Mouse (Mus musculus) C2C12 (cell line): ENCODE data around the gene Wnt6. TPM values are rescaled to one million over a fixed set of nuclear protein-coding genes. Genes with fewer than 3 reads are reported as not detected.

Source experiments
- H3K27me3 ChIP-seq: one replicate; pipeline ENCODE4 v1.6.1; 2011; ENCODE audit not compliant: control insufficient read depth, insufficient read depth, insufficient read length
- H3K36me3 ChIP-seq: one replicate; pipeline ENCODE4 v1.6.1; 2011; ENCODE audit not compliant: control insufficient read depth, insufficient read depth
- H3K4me3 ChIP-seq: one replicate; pipeline ENCODE4 v1.5.1; 2011; ENCODE audit warnings: mild to moderate bottlenecking, control low read depth; ENCODE audit not compliant: poor library complexity, insufficient read depth, severe bottlenecking
- H3K79me2 ChIP-seq: one replicate; pipeline ENCODE4 v1.6.1; 2011; ENCODE audit not compliant: control insufficient read depth, insufficient read depth
- H3K79me3 ChIP-seq: one replicate; pipeline ENCODE4 v1.6.1; 2011; ENCODE audit warnings: low read depth, control low read depth
- H3ac ChIP-seq: one replicate; pipeline ENCODE3; 2011; ENCODE audit warnings: low read depth; ENCODE audit not compliant: control insufficient read depth, insufficient read length
- CEBPB ChIP-seq: IDR thresholded peaks from one replicate; pipeline ENCODE4 v1.6.1; 2011; ENCODE audit warnings: low read depth, mild to moderate bottlenecking, control low read depth, moderate library complexity
- CTCF ChIP-seq: IDR thresholded peaks from one replicate; pipeline ENCODE4 v1.5.1; 2011; ENCODE audit not compliant: control insufficient read depth, insufficient read depth, insufficient read length
- FOSL1 ChIP-seq: IDR thresholded peaks from one replicate; pipeline ENCODE4 v1.8.0; 2011; ENCODE audit warnings: mild to moderate bottlenecking, low read length; ENCODE audit not compliant: poor library complexity, insufficient read depth, severe bottlenecking
- MAX ChIP-seq: IDR thresholded peaks from one replicate; pipeline ENCODE4 v1.6.1; 2011; ENCODE audit warnings: mild to moderate bottlenecking, control low read depth
- MYOD1 ChIP-seq: IDR thresholded peaks from one replicate; pipeline ENCODE4 v1.6.1; 2011; ENCODE audit warnings: low read depth; ENCODE audit not compliant: control insufficient read depth, insufficient read length
- MYOG ChIP-seq: IDR thresholded peaks from one replicate; pipeline ENCODE4 v1.6.1; 2011; ENCODE audit not compliant: control insufficient read depth, insufficient read length; ENCODE audit errors: extremely low read depth
- USF1 ChIP-seq: IDR thresholded peaks from one replicate; pipeline ENCODE4 v1.6.1; 2011; ENCODE audit warnings: low read depth, mild to moderate bottlenecking, control low read depth, moderate library complexity
- polyA plus RNA-seq: library from polyadenylated mRNA; unstranded; fragments of >200 nt; fragmentation: generic; extraction: Trizol; gene quantifications from one replicate; pipeline ENCODE4 v1.2.1, GENCODE M21; 2012; ENCODE audit warnings: missing spikeins

Wnt6 gene
- polyA plus RNA-seq, 1 experiment = 3.0 TPM

DNA sequence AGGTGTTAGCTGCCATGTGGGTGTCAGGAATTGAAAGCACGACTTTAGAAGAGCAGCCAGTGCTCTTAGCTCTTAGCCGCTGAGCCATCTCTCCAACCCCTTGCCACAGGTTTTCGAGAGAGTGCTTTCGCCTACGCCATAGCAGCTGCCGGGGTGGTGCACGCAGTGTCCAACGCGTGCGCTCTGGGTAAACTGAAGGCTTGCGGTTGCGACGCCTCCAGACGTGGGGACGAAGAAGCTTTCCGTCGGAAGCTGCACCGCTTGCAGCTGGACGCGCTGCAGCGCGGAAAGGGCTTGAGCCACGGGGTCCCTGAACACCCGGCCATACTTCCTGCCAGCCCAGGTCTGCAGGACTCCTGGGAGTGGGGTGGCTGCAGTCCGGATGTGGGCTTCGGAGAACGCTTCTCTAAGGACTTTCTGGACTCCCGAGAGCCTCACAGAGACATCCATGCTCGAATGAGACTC is 28.8 kb downstream of the Wnt6 start:
- no peak overlapping the region for H3ac ChIP-seq
- no peaks in the 10 kb centered on the region for H3K27me3 ChIP-seq
- H3K4me3 ChIP-seq = no peak overlapping the region
- no peaks in the 10 kb centered on the region for H3K36me3 ChIP-seq
- H3K79me3 ChIP-seq = no peaks in the 10 kb centered on the region
- TF ChIP-seq CTCF = no peak
- TF ChIP-seq MAX = no peak
- TF ChIP-seq USF1 = no peak
- no peak for TF ChIP-seq MYOD1
- TF ChIP-seq CEBPB = no peak
- no peak for TF ChIP-seq MYOG
- TF ChIP-seq FOSL1 = no peak
- no peaks in the 10 kb centered on the region for H3K79me2 ChIP-seq

DNA sequence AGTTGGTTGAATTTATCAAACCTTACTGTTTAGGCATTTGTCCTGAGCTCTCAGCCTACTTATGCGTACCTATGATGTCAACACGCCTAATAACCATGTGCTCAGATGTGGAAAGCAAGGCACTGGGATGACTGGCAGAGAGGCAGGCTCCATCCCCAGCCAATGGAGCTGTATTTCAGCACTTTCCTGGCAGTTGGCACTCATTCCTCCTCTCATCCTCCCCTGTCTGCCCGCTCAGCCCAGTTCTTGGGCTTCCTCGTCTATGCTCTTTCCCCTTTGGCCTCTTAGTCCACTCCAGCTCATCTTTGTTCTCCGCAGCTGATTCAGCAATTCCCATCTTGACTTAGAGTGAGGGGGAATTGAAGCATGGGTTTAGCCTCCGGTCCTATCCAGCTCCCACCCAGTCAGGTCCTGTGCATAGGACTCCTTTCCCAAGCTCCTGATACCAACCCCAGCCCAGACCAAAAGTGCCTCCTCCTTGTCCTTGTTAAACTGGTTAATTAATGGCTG is 30.0 kb downstream of the Wnt6 start:
- H3K27me3 ChIP-seq = no peaks in the 10 kb centered on the region
- H3ac ChIP-seq = no peak overlapping the region
- no peaks in the 10 kb centered on the region for H3K36me3 ChIP-seq
- H3K79me2 ChIP-seq = no peaks in the 10 kb centered on the region
- H3K4me3 ChIP-seq = no peak overlapping the region
- TF ChIP-seq FOSL1 (no peak), CTCF (no peak), MAX (no peak), CEBPB (no peak), USF1 (no peak), MYOD1 (no peak), MYOG (no peak)
- no peaks in the 10 kb centered on the region for H3K79me3 ChIP-seq

DNA sequence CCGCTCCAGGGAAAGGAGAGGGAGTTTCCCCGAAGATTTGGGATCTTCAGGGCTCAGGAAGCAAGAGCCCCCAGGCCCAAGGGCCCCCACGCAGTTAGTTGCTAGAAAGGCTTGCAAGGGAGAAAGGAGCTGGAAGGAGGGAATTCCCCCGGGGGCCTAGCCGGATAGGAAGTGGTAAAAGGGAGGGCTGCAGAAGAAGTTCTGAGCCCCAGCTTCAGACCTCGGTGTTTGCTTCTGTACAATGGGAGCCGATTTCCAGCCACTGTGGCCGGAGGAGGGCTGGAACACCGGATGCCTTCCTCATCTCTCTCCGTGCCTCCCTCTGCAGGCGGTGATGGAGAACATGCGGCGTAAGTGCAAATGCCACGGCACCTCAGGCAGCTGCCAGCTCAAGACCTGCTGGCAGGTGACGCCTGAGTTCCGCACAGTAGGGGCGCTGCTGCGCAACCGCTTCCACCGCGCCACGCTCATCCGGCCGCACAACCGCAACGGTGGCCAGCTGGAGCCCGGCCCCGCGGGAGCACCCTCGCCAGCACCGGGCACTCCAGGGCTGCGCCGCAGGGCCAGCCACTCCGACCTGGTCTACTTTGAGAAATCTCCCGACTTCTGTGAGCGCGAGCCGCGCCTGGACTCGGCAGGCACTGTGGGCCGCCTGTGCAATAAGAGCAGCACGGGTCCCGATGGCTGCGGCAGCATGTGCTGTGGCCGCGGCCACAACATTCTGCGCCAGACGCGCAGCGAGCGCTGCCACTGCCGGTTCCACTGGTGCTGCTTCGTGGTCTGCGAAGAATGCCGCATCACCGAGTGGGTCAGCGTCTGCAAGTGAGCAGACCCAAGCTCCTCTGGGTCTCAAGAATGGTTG is 31.3 kb downstream of the Wnt6 start:
- Histone ChIP-seq H3K79me3 (no peaks in the 10 kb centered on the region), H3K27me3 (no peaks in the 10 kb centered on the region), H3K4me3 (no peak overlapping the region), H3ac (no peak overlapping the region), H3K79me2 (no peaks in the 10 kb centered on the region), H3K36me3 (no peaks in the 10 kb centered on the region)
- TF ChIP-seq CEBPB (no peak), CTCF (peak; percentile 78)

DNA sequence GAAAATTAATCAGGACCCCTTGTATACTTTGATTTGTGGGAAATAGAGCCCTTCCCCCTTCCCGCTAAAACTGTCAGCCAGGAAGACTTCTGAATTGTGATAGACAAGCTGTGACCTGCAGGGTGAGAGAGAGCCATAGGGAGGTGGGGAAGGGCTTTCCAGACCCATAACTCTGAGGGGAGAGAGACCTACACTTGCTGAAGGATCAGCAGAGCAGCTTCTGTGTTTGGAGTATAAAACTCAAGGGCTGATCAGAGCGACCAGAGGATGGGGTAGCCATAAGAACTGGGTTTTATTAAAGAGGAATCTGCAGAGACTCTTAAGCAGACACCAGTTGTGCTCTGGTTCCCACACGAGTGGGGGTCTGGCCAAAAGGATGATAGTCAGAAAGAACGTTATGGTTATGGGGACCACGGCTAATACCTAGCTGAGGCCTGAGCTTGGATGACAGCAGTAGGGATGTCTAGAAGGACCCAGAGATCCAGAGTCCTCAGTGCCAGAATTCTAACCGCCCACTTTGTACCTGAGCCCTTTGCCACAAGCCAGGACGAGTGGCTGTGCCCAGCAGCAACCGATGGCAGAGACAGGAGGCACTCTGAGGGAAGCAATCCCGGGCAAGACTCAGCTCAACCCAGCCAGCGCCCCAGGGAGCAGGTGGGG is 32.6 kb downstream of the Wnt6 start:
- H3ac ChIP-seq = no peak overlapping the region
- no peaks in the 10 kb centered on the region for H3K79me3 ChIP-seq
- H3K79me2 ChIP-seq = no peaks in the 10 kb centered on the region
- H3K36me3 ChIP-seq = no peaks in the 10 kb centered on the region
- H3K27me3 ChIP-seq = no peaks in the 10 kb centered on the region
- TF ChIP-seq MAX = no peak
- no peak for TF ChIP-seq MYOG
- no peak for TF ChIP-seq USF1
- no peak for TF ChIP-seq FOSL1
- no peak for TF ChIP-seq CTCF
- TF ChIP-seq MYOD1 = no peak
- TF ChIP-seq CEBPB = no peak
- no peak overlapping the region for H3K4me3 ChIP-seq

DNA sequence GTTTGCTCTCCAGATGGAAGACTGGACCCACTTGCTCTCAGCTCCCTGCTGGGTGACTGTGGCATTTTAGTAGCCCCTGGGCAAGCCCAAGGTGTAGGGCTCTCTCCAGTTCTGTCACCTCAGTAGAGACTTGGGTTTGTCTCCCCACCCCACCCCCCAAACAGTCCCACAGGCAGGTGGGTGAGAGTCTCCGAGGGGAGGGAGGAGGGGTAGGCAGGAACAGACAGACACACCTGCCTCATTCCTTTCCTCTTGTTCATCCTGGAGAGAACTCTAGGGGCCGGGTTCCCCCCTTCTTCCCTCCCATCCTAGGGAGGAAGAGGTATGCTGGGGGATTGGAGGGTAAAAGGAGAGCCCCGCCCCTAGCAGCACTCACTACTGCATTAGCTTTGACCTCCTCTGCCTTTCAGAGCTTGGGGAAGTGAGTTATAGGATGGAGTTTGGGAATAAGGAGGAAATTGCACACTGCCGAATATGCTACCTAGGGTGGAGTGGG is 33.7 kb downstream of the Wnt6 start:
- Histone ChIP-seq H3K79me3 (no peaks in the 10 kb centered on the region), H3K36me3 (no peaks in the 10 kb centered on the region), H3ac (no peak overlapping the region), H3K4me3 (no peak overlapping the region), H3K27me3 (no peaks in the 10 kb centered on the region), H3K79me2 (no peaks in the 10 kb centered on the region)
- TF ChIP-seq FOSL1 (no peak), CTCF (no peak), USF1 (no peak)

DNA sequence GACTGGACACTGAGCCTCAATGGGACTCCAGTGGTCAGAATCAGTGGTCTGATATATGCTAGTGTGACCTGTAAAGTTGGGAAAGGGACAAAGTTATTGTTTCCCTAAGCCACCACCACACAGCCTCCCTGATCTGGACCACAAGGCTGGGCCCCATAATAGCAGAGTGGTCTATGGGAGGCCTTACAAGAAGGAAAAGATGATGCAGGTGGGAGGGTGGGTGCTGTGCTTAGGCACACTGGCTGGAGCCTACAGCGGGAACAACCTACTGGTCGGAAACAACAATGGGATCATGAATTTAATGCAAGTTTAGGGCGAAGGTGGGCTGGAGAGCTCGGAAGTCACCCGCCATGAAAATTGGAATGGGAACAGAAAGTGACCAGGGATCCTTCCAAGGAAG is 34.2 kb downstream of the Wnt6 start:
- Histone ChIP-seq H3K79me3 (no peaks in the 10 kb centered on the region), H3K36me3 (no peaks in the 10 kb centered on the region), H3K27me3 (no peaks in the 10 kb centered on the region), H3K79me2 (no peaks in the 10 kb centered on the region), H3K4me3 (no peak overlapping the region), H3ac (no peak overlapping the region)
- TF ChIP-seq MYOD1 = no peak
- TF ChIP-seq USF1 = no peak
- no peak for TF ChIP-seq MAX
- no peak for TF ChIP-seq CEBPB
